ENCODE assay signal across 34 mouse cellular contexts in genomic region chr16:48473396-48473795, GRCm38 (mm10). TPM values are rescaled to one million over a fixed set of nuclear protein-coding genes. Genes with fewer than 3 reads are reported as not detected.
"Had no signal": no experiment of that assay in that cellular context is flagged by ENCODE, and none has a peak within 500 bp of the region (broad histone marks: within the 10 kb centered on the region; RNA-seq: fewer than 3 reads in every experiment).

No protein-coding gene starts in this region.

- H3K36me3 ChIP-seq: limb, embryonic 10.5 days; limb, embryonic 12.5 days; limb, embryonic 13.5 days; limb, embryonic 15.5 days; liver, embryonic 12.5 days; liver, embryonic 13.5 days; liver, embryonic 15.5 days; lung, embryonic 15.5 days; midbrain, embryonic 10.5 days; midbrain, embryonic 12.5 days; midbrain, embryonic 15.5 days; neural tube, embryonic 12.5 days had no signal

- H3K9ac ChIP-seq: limb, embryonic 12.5 days; limb, embryonic 13.5 days; limb, embryonic 15.5 days; liver, embryonic 12.5 days; liver, embryonic 13.5 days; liver, embryonic 14.5 days; liver, embryonic 15.5 days; liver, postnatal 0 days; lung, embryonic 14.5 days; lung, embryonic 15.5 days; midbrain, embryonic 12.5 days; midbrain, embryonic 15.5 days; neural tube, embryonic 12.5 days had no signal

- H3K4me2 ChIP-seq: limb, embryonic 12.5 days; limb, embryonic 13.5 days; limb, embryonic 15.5 days; liver, embryonic 11.5 days; liver, embryonic 12.5 days; liver, embryonic 13.5 days; liver, embryonic 15.5 days; lung, embryonic 14.5 days; lung, embryonic 15.5 days; midbrain, embryonic 12.5 days; midbrain, embryonic 15.5 days; neural tube, embryonic 12.5 days had no signal

- H3K27ac ChIP-seq: limb, embryonic 10.5 days; limb, embryonic 12.5 days; limb, embryonic 13.5 days; limb, embryonic 15.5 days; liver, embryonic 12.5 days; liver, embryonic 13.5 days; liver, embryonic 14.5 days; liver, embryonic 15.5 days; lung, embryonic 15.5 days; macrophage; midbrain, embryonic 10.5 days; midbrain, embryonic 12.5 days; midbrain, embryonic 15.5 days; neural tube, embryonic 12.5 days had no signal

- ATAC-seq: liver, embryonic 12.5 days; liver, postnatal 0 days; lung, postnatal 0 days; midbrain, embryonic 15.5 days; midbrain, embryonic 16.5 days had no signal

- H3K4me3 ChIP-seq: limb, embryonic 10.5 days; limb, embryonic 12.5 days; limb, embryonic 13.5 days; limb, embryonic 15.5 days; liver, embryonic 12.5 days; liver, embryonic 13.5 days; liver, embryonic 15.5 days; lung, embryonic 15.5 days; megakaryocyte, embryonic 14.5 days; midbrain, embryonic 10.5 days; midbrain, embryonic 12.5 days; midbrain, embryonic 15.5 days; myocyte; neural tube, embryonic 12.5 days had no signal

- H3K27me3 ChIP-seq: limb, embryonic 12.5 days; limb, embryonic 13.5 days; limb, embryonic 15.5 days; liver, embryonic 12.5 days; liver, embryonic 13.5 days; liver, embryonic 15.5 days; lung, embryonic 15.5 days; megakaryocyte, embryonic 14.5 days; midbrain, embryonic 12.5 days; midbrain, embryonic 15.5 days; neural tube, embryonic 12.5 days had no signal

- DNase-seq: left cerebral cortex, postnatal 4 days; liver; liver, embryonic 13.5 days; liver, postnatal 0 days; lung, adult 18-20 months; lung, adult 2 months; lung, embryonic 14.5 days; lung, postnatal 10 days; lung, postnatal 14 days; lung, postnatal 36 days; lung, postnatal 4 days; midbrain, embryonic 14.5 days had no signal

- H3K9me3 ChIP-seq: limb, embryonic 10.5 days; limb, embryonic 12.5 days; limb, embryonic 13.5 days; limb, embryonic 15.5 days; liver, embryonic 13.5 days; liver, embryonic 15.5 days; lung, embryonic 15.5 days; midbrain, embryonic 10.5 days; midbrain, embryonic 12.5 days; midbrain, embryonic 15.5 days; neural tube, embryonic 12.5 days had no signal

- H3K4me1 ChIP-seq: limb, embryonic 10.5 days; limb, embryonic 12.5 days; limb, embryonic 13.5 days; limb, embryonic 15.5 days; liver, embryonic 12.5 days; liver, embryonic 13.5 days; liver, embryonic 15.5 days; megakaryocyte, embryonic 14.5 days; midbrain, embryonic 12.5 days; neural tube, embryonic 12.5 days had no signal

RNA-seq across cellular contexts. Expression of gene Morc1, which starts 42.4 kb away (rescaled TPM):
- polyA plus RNA-seq: limb, embryonic 10.5 days; limb, embryonic 11.5 days; limb, embryonic 13.5 days; liver, adult 2 months; liver, embryonic 12.5 days; liver, embryonic 13.5 days; liver, embryonic 14.5 days; liver, embryonic 15.5 days; liver, embryonic 16.5 days; liver, postnatal 0 days; macrophage; midbrain, embryonic 10.5 days; midbrain, embryonic 12.5 days; midbrain, embryonic 14.5 days; midbrain, embryonic 15.5 days; myocyte; neural tube, embryonic 11.5 days had no signal
